ENCODE assay signal across 8 mouse cellular contexts in the genomic region with DNA sequence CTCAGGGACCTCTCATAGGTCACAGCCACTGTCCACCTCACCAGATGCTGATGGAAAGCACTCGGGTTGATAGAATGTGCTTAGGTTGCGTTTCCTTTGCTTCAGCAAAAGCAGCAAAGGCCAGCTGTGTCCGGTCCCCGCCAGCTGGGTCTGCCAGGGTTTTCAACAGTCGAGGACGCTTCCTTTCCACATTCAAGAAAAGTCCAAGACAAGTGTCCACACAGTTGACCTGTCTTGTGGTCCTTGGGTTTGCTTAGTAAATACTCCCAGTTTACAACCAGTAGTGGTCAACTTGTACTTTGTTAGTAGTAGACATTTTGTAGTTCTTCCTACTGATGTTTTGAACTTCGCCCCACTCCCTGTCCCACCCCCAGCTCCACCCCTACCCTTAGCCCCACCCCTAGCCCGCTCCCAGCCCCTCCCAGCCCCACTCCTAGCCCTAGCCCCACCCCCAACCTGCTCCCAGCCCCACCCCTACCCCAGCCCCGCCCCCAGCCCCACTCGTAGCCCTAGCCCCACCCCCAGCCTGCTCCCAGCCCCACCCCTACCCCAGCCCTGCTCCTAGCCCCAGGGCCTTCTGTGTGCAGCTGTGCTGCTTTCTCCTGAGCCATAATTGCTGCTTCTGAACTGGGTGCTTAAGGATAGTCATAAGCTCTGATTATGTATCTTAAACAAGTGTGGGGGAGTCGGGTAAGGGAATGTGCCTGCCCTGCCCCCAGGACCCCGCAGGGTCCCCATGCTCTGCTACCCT. TPM values are rescaled to one million over a fixed set of nuclear protein-coding genes. Genes with fewer than 3 reads are reported as not detected.
DNase-seq lines count a peak whose midpoint lies in the region; ATAC-seq and TF ChIP-seq lines count a peak whose summit lies in the region.

No protein-coding gene starts in this region.

- H3K27ac ChIP-seq in forebrain, embryonic 10.5 days = peak overlapping the region; percentile 65
- H3K27ac ChIP-seq in forebrain, embryonic 16.5 days (ENCODE audit: low read length) = no peak overlapping the region
- peak overlapping the region; percentile 56; the same call in 1 of the 2 replicates for H3K27ac ChIP-seq in forebrain, embryonic 12.5 days
- peak overlapping the region; percentile 71 for H3K27ac ChIP-seq in intestine, postnatal 0 days (ENCODE audit: low read depth, low read length)
- H3K27ac ChIP-seq in liver, embryonic 16.5 days (ENCODE audit: low read length) = no peak overlapping the region; the same call in 1 of the 2 replicates
- peak overlapping the region; percentile 87 for H3K27ac ChIP-seq in stomach, embryonic 15.5 days

- DNase-seq in forebrain, embryonic 10.5 days (ENCODE audit: extremely low spot score, low spot score) = no peak
- no peak for DNase-seq in right cerebral cortex, postnatal 14 days
- no peak for DNase-seq in Muller cell, postnatal 12 days (ENCODE audit: inconsistent ontology term)

- peaks cover 40% of the 10 kb centered on the region; the same call in 1 of the 2 replicates for H3K27me3 ChIP-seq in forebrain, embryonic 10.5 days (ENCODE audit: poor library complexity, severe bottlenecking)
- no peaks in the 10 kb centered on the region for H3K27me3 ChIP-seq in forebrain, embryonic 16.5 days (replicated peaks; ENCODE audit: control insufficient read depth, insufficient read depth, low read length)
- 0 out of 2 replicates have a peak, but pooled peaks cover 9% of the 10 kb centered on the region for H3K27me3 ChIP-seq in forebrain, embryonic 12.5 days
- H3K27me3 ChIP-seq in intestine, postnatal 0 days (replicated peaks; ENCODE audit: control insufficient read depth, insufficient read depth, low read length) = no peaks in the 10 kb centered on the region
- no peaks in the 10 kb centered on the region for H3K27me3 ChIP-seq in liver, embryonic 16.5 days (ENCODE audit: control insufficient read depth, insufficient read depth, low read depth, low read length)
- no peaks in the 10 kb centered on the region for H3K27me3 ChIP-seq in stomach, embryonic 15.5 days (replicated peaks)

- TF ChIP-seq CTCF in intestine, postnatal 0 days (IDR thresholded peaks at IDR 0.05; ENCODE audit: low read depth) = no peak

- H3K36me3 ChIP-seq in forebrain, embryonic 10.5 days (replicated peaks) = peaks cover 73% of the 10 kb centered on the region
- no peaks in the 10 kb centered on the region for H3K36me3 ChIP-seq in forebrain, embryonic 16.5 days (ENCODE audit: control insufficient read depth, insufficient read depth)
- peaks cover 34% of the 10 kb centered on the region for H3K36me3 ChIP-seq in forebrain, embryonic 12.5 days (replicated peaks)
- H3K36me3 ChIP-seq in intestine, postnatal 0 days (ENCODE audit: control insufficient read depth, insufficient read depth) = peaks cover 46% of the 10 kb centered on the region
- peaks cover 4% of the 10 kb centered on the region; the same call in 1 of the 2 replicates for H3K36me3 ChIP-seq in liver, embryonic 16.5 days (ENCODE audit: control insufficient read depth, insufficient read depth)
- H3K36me3 ChIP-seq in stomach, embryonic 15.5 days = peaks cover 28% of the 10 kb centered on the region

- no peak for ATAC-seq in forebrain, embryonic 16.5 days
- 0 out of 2 replicates have a peak, but pooled peaks have one; percentile 14 for ATAC-seq in forebrain, embryonic 12.5 days (ENCODE audit: low FRiP score)
- peak; percentile 81 for ATAC-seq in intestine, postnatal 0 days
- peak; percentile 70 for ATAC-seq in liver, embryonic 16.5 days (ENCODE audit: low read depth)
- ATAC-seq in stomach, embryonic 15.5 days (ENCODE audit: insufficient read depth, low FRiP score, low read depth) = peak; percentile 69; the same call in 1 of the 2 replicates

- H3K4me3 ChIP-seq in forebrain, embryonic 10.5 days = no peak overlapping the region
- H3K4me3 ChIP-seq in forebrain, embryonic 16.5 days (replicated peaks; ENCODE audit: low read length) = no peak overlapping the region
- H3K4me3 ChIP-seq in forebrain, embryonic 12.5 days (replicated peaks) = no peak overlapping the region
- H3K4me3 ChIP-seq in intestine, postnatal 0 days (ENCODE audit: low read depth, low read length) = no peak overlapping the region
- H3K4me3 ChIP-seq in liver, embryonic 16.5 days (ENCODE audit: low read depth, low read length) = no peak overlapping the region
- H3K4me3 ChIP-seq in stomach, embryonic 15.5 days (replicated peaks) = no peak overlapping the region

- H3K9ac ChIP-seq in forebrain, embryonic 16.5 days (replicated peaks; ENCODE audit: low read depth, low read length) = no peak overlapping the region
- no peak overlapping the region for H3K9ac ChIP-seq in forebrain, embryonic 12.5 days
- H3K9ac ChIP-seq in intestine, postnatal 0 days (ENCODE audit: low read depth, low read length) = no peak overlapping the region
- no peak overlapping the region for H3K9ac ChIP-seq in liver, embryonic 16.5 days (ENCODE audit: low read depth, low read length)
- H3K9ac ChIP-seq in stomach, embryonic 15.5 days = no peak overlapping the region

- WGBS in forebrain, embryonic 10.5 days = 66% methylated on average over 11 of the region's 12 CpGs
- WGBS in forebrain, embryonic 16.5 days = 82% methylated on average over 10 of the region's 12 CpGs
- 76% methylated on average over 10 of the region's 12 CpGs for WGBS in forebrain, embryonic 12.5 days
- 57% methylated on average over 10 of the region's 12 CpGs for WGBS in intestine, postnatal 0 days
- 69% methylated on average over 10 of the region's 12 CpGs for WGBS in liver, embryonic 16.5 days (ENCODE audit: insufficient replicate concordance)
- WGBS in stomach, embryonic 15.5 days = 57% methylated on average over 12 of the region's 12 CpGs

- no peak overlapping the region for H3K4me2 ChIP-seq in forebrain, embryonic 16.5 days (ENCODE audit: low read length)
- H3K4me2 ChIP-seq in forebrain, embryonic 12.5 days = no peak overlapping the region
- no peak overlapping the region; the same call in 1 of the 2 replicates for H3K4me2 ChIP-seq in intestine, postnatal 0 days (replicated peaks; ENCODE audit: low read depth)
- H3K4me2 ChIP-seq in liver, embryonic 16.5 days (ENCODE audit: low read depth, low read length) = no peak overlapping the region
- H3K4me2 ChIP-seq in stomach, embryonic 15.5 days = peak overlapping the region; percentile 33; the same call in 1 of the 2 replicates

- H3K9me3 ChIP-seq in forebrain, embryonic 10.5 days = no peaks in the 10 kb centered on the region
- no peaks in the 10 kb centered on the region for H3K9me3 ChIP-seq in forebrain, embryonic 16.5 days (ENCODE audit: control insufficient read depth, low read length)
- H3K9me3 ChIP-seq in forebrain, embryonic 12.5 days = 0 out of 2 replicates have a peak, but pooled peaks cover 3% of the 10 kb centered on the region
- H3K9me3 ChIP-seq in intestine, postnatal 0 days (ENCODE audit: control insufficient read depth) = no peaks in the 10 kb centered on the region
- H3K9me3 ChIP-seq in liver, embryonic 16.5 days (replicated peaks; ENCODE audit: control insufficient read depth, low read length) = no peaks in the 10 kb centered on the region
- no peaks in the 10 kb centered on the region for H3K9me3 ChIP-seq in stomach, embryonic 15.5 days

- peaks cover 32% of the 10 kb centered on the region for H3K4me1 ChIP-seq in forebrain, embryonic 10.5 days
- H3K4me1 ChIP-seq in forebrain, embryonic 16.5 days (replicated peaks; ENCODE audit: control insufficient read depth, insufficient read depth, low read length) = no peaks in the 10 kb centered on the region
- 0 out of 2 replicates have a peak, but pooled peaks cover 10% of the 10 kb centered on the region for H3K4me1 ChIP-seq in forebrain, embryonic 12.5 days
- H3K4me1 ChIP-seq in intestine, postnatal 0 days (replicated peaks; ENCODE audit: control insufficient read depth, insufficient read depth, low read length) = no peaks in the 10 kb centered on the region; the same call in 1 of the 2 replicates
- H3K4me1 ChIP-seq in liver, embryonic 16.5 days (ENCODE audit: control insufficient read depth, low read depth, low read length) = peaks cover 3% of the 10 kb centered on the region; the same call in 1 of the 2 replicates
- H3K4me1 ChIP-seq in stomach, embryonic 15.5 days = peaks cover 3% of the 10 kb centered on the region; the same call in 1 of the 2 replicates

RNA-seq across cellular contexts. Expression of gene Wdsub1, which starts 41.0 kb away (rescaled TPM):
- 21.2 and 23.9 TPM in 2 replicates for polyA plus RNA-seq in forebrain, embryonic 10.5 days (2016; fragmentation: Nextera tagmentation; extraction: Ambion mirVana)
- polyA plus RNA-seq in forebrain, embryonic 16.5 days (2015; fragmentation: Nextera tagmentation; extraction: Ambion mirVana) = 8.9 and 14.0 TPM in 2 replicates
- 17.0 and 18.8 TPM in 2 replicates for polyA plus RNA-seq in forebrain, embryonic 12.5 days (2016; fragmentation: Nextera tagmentation; extraction: Ambion mirVana)
- polyA plus RNA-seq in intestine, postnatal 0 days (2015; fragmentation: Nextera tagmentation; extraction: Ambion mirVana) = 32.9 and 37.4 TPM in 2 replicates
- 7.2 and 8.2 TPM in 2 replicates for polyA plus RNA-seq in liver, embryonic 16.5 days (2015; fragmentation: Nextera tagmentation; extraction: Ambion mirVana)
- 30.0 and 30.6 TPM in 2 replicates for polyA plus RNA-seq in stomach, embryonic 15.5 days (2015; fragmentation: Nextera tagmentation; extraction: Ambion mirVana)

Comparison
In these comparisons a context has a peak if more than half of its experiments do, and no peak if none do; other contexts are left out.
1. H3K27ac ChIP-seq: peak in forebrain, embryonic 10.5 days (single experiment), forebrain, embryonic 12.5 days (single experiment), intestine, postnatal 0 days (single experiment) and stomach, embryonic 15.5 days (single experiment); none in forebrain, embryonic 16.5 days (single experiment) and liver, embryonic 16.5 days (single experiment).